Mouse (Mus musculus): Measurements from ENCODE around the gene Plxna4. TPM values are rescaled to one million over a fixed set of nuclear protein-coding genes. Genes with fewer than 3 reads are reported as not detected.

The Plxna4 gene
- total and polyA plus RNA-seq, 2 experiments from 2014 or later, result 10.1 to 43.4 TPM

DNA sequence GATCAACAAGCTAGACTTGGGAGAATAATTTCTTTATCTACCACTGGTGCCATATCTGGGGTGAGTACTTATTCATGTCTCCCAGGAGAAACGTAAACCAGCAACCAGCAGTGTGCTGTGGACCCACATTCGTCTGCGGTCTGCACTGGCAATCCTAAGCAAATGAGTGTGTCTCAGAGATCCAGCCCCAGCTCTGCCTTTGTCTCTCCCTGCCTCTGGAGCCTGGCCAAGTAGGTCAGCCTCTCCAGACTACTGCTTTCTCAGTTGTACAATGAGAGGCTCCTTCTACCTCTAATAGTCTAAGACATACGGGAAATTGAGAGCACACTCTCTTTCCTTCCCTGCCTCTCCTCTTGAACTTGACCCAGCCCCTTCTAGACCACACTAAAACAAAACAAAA, 316.5 kb downstream of the Plxna4 start:
- H3K4me2 ChIP-seq (ENCODE audit: low read depth, low read length), result no peak overlapping the region
- no peak for TF ChIP-seq CTCF (IDR thresholded peaks at IDR 0.05; ENCODE audit: low read depth)
- H3K27ac ChIP-seq, result peak overlapping the region; percentile 41; the same call in 1 of the 2 replicates
- peak; percentile 83; the same call in 1 of the 2 replicates for ATAC-seq
- H3K9me3 ChIP-seq (ENCODE audit: low read length), result no peaks in the 10 kb centered on the region
- H3K4me3 ChIP-seq (ENCODE audit: low read length), result no peak overlapping the region
- peaks cover 13% of the 10 kb centered on the region for H3K4me1 ChIP-seq (ENCODE audit: insufficient read depth, low read length)
- peak; percentile 75 for DNase-seq (ENCODE audit: low spot score)
- no peaks in the 10 kb centered on the region for H3K36me3 ChIP-seq (ENCODE audit: insufficient read depth, low read length)
- H3K9ac ChIP-seq (replicated peaks; ENCODE audit: low read length), result no peak overlapping the region
- 30% methylated on average over 4 of the region's 4 CpGs for WGBS
- H3K27me3 ChIP-seq (ENCODE audit: insufficient read depth, low read length), result no peaks in the 10 kb centered on the region

DNA sequence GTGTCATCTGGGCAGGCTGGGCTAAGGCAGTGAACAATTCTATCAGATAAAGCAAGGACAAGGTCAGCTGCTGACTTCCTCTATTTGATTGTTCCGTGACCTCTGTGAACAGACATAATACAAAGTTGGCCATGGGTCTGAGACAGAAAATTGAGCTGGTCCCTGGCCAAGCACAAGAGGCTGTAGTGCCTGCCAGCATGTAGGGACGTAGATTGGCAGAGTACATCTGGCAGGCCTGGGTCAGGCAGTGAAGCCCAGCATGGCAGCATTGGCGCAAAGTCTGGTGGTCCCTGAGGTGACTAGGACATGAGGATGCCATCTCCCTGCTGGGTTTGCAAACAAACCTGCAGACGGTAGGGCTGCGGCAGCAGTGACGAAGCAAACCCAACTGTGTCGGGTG, 321.9 kb downstream of the Plxna4 start:
- Histone ChIP-seq H3K4me3 (ENCODE audit: low read length) (no peak overlapping the region), H3K36me3 (ENCODE audit: insufficient read depth, low read length) (no peaks in the 10 kb centered on the region), H3K4me2 (ENCODE audit: low read depth, low read length) (no peak overlapping the region), H3K4me1 (ENCODE audit: insufficient read depth, low read length) (0 out of 2 replicates have a peak, but pooled peaks cover 11% of the 10 kb centered on the region), H3K9ac (replicated peaks; ENCODE audit: low read length) (no peak overlapping the region), H3K27ac (no peak overlapping the region), H3K27me3 (ENCODE audit: insufficient read depth, low read length) (no peaks in the 10 kb centered on the region), H3K9me3 (ENCODE audit: low read length) (no peaks in the 10 kb centered on the region)
- DNase-seq (ENCODE audit: low spot score) (no peak), ATAC-seq (no peak)
- 61% methylated on average over 7 of the region's 7 CpGs for WGBS
- no peak for TF ChIP-seq CTCF (IDR thresholded peaks at IDR 0.05; ENCODE audit: low read depth)

GRCm38 (mm10) chr6:32261339-32261738, 326.7 kb downstream of the Plxna4 start:
- ATAC-seq, result peak; percentile 96
- Histone ChIP-seq H3K4me3 (ENCODE audit: low read length) (no peak overlapping the region), H3K27ac (peak overlapping the region; percentile 27; the same call in 1 of the 2 replicates), H3K27me3 (ENCODE audit: insufficient read depth, low read length) (0 out of 2 replicates have a peak, but pooled peaks cover 5% of the 10 kb centered on the region), H3K9ac (replicated peaks; ENCODE audit: low read length) (no peak overlapping the region), H3K4me1 (ENCODE audit: insufficient read depth, low read length) (peaks cover 19% of the 10 kb centered on the region; the same call in 1 of the 2 replicates), H3K9me3 (ENCODE audit: low read length) (no peaks in the 10 kb centered on the region), H3K4me2 (ENCODE audit: low read depth, low read length) (no peak overlapping the region), H3K36me3 (ENCODE audit: insufficient read depth, low read length) (no peaks in the 10 kb centered on the region)
- peak; percentile 82 for DNase-seq (ENCODE audit: low spot score)
- WGBS, result 26% methylated on average over 3 of the region's 3 CpGs
- TF ChIP-seq CTCF (IDR thresholded peaks at IDR 0.05; ENCODE audit: low read depth), result no peak

DNA sequence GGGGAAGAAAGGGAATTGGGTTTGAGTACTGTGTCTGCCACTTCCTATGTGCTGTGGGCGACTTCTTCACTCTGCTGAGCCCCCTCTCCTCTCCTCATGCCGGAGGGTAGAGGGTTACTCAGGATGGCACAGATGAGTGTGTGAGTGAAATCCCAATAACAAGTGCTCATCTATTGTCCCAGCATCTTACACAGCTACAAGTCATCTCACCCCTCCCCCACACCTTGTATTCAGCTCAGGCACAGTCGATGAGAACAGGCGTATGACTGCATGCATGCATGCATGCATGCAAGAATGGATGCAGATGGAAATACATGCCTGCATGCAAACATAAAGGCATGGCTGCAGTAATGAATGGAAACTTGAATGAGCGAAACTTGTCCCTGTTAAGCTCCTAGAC, 327.7 kb downstream of the Plxna4 start:
- H3K4me3 ChIP-seq (ENCODE audit: low read length), result no peak overlapping the region
- DNase-seq (ENCODE audit: low spot score) (peak; percentile 32), ATAC-seq (no peak)
- H3K4me2 ChIP-seq (ENCODE audit: low read depth, low read length), result no peak overlapping the region
- no peak for TF ChIP-seq CTCF (IDR thresholded peaks at IDR 0.05; ENCODE audit: low read depth)
- 0 out of 2 replicates have a peak, but pooled peaks cover 5% of the 10 kb centered on the region for H3K27me3 ChIP-seq (ENCODE audit: insufficient read depth, low read length)
- H3K36me3 ChIP-seq (ENCODE audit: insufficient read depth, low read length), result no peaks in the 10 kb centered on the region
- no peak overlapping the region for H3K27ac ChIP-seq
- 66% methylated on average over 5 of the region's 5 CpGs for WGBS
- H3K4me1 ChIP-seq (ENCODE audit: insufficient read depth, low read length), result peaks cover 19% of the 10 kb centered on the region; the same call in 1 of the 2 replicates
- H3K9ac ChIP-seq (replicated peaks; ENCODE audit: low read length), result no peak overlapping the region
- H3K9me3 ChIP-seq (ENCODE audit: low read length), result no peaks in the 10 kb centered on the region

- Histone ChIP-seq H3K9me3 (ENCODE audit: low read length) (no peaks in the 10 kb centered on the region), H3K4me3 (ENCODE audit: low read length) (no peak overlapping the region), H3K9ac (replicated peaks; ENCODE audit: low read length) (no peak overlapping the region), H3K27ac (no peak overlapping the region), H3K4me1 (ENCODE audit: insufficient read depth, low read length) (peaks cover 1% of the 10 kb centered on the region; the same call in 1 of the 2 replicates), H3K27me3 (ENCODE audit: insufficient read depth, low read length) (0 out of 2 replicates have a peak, but pooled peaks cover 5% of the 10 kb centered on the region), H3K4me2 (ENCODE audit: low read depth, low read length) (no peak overlapping the region), H3K36me3 (ENCODE audit: insufficient read depth, low read length) (no peaks in the 10 kb centered on the region)
- no peak for DNase-seq (ENCODE audit: low spot score)
- TF ChIP-seq CTCF (IDR thresholded peaks at IDR 0.05; ENCODE audit: low read depth), result no peak
- 25% methylated on average over 2 of the region's 2 CpGs for WGBS
- ATAC-seq, result no peak
Observed at GRCm38 (mm10) chr6:32255191-32255590, 332.8 kb downstream of the Plxna4 start.

DNA sequence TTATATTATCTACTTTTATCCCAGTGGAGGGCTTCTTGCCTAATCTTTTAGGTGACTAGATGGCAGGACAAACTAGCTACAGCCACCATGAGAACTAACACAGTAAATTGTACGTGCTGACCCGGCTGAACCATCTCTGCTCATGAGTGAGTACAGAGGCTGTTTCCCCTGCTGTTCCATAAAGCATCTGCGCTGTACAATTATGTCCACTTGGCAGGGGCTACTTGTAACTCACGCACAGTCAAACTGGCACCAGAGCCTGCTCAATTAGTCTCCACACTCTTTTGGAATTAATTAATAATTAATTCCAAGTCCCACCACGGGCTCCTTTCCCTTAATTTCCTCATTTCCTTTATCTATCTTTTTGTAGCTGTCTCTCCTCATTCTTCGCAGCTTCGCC, 335.8 kb downstream of the Plxna4 start:
- ATAC-seq, result 0 out of 2 replicates have a peak, but pooled peaks have one; percentile 51
- no peaks in the 10 kb centered on the region for H3K9me3 ChIP-seq (ENCODE audit: low read length)
- peak; percentile 61 for DNase-seq (ENCODE audit: low spot score)
- H3K4me3 ChIP-seq (ENCODE audit: low read length), result no peak overlapping the region
- H3K27me3 ChIP-seq (ENCODE audit: insufficient read depth, low read length), result no peaks in the 10 kb centered on the region
- H3K27ac ChIP-seq, result no peak overlapping the region
- WGBS, result 41% methylated on average over 7 of the region's 7 CpGs
- no peaks in the 10 kb centered on the region for H3K4me1 ChIP-seq (ENCODE audit: insufficient read depth, low read length)
- no peak for TF ChIP-seq CTCF (IDR thresholded peaks at IDR 0.05; ENCODE audit: low read depth)
- no peaks in the 10 kb centered on the region for H3K36me3 ChIP-seq (ENCODE audit: insufficient read depth, low read length)
- no peak overlapping the region for H3K4me2 ChIP-seq (ENCODE audit: low read depth, low read length)
- no peak overlapping the region for H3K9ac ChIP-seq (replicated peaks; ENCODE audit: low read length)

GRCm38 (mm10) chr6:32251674-32252073, 336.3 kb downstream of the Plxna4 start:
- no peak for TF ChIP-seq CTCF (IDR thresholded peaks at IDR 0.05; ENCODE audit: low read depth)
- ATAC-seq, result no peak
- Histone ChIP-seq H3K27me3 (ENCODE audit: insufficient read depth, low read length) (no peaks in the 10 kb centered on the region), H3K4me3 (ENCODE audit: low read length) (no peak overlapping the region), H3K4me1 (ENCODE audit: insufficient read depth, low read length) (no peaks in the 10 kb centered on the region), H3K4me2 (ENCODE audit: low read depth, low read length) (no peak overlapping the region), H3K27ac (no peak overlapping the region), H3K9ac (replicated peaks; ENCODE audit: low read length) (no peak overlapping the region), H3K9me3 (ENCODE audit: low read length) (no peaks in the 10 kb centered on the region), H3K36me3 (ENCODE audit: insufficient read depth, low read length) (no peaks in the 10 kb centered on the region)
- WGBS, result 74% methylated on average over 10 of the region's 10 CpGs
- no peak for DNase-seq (ENCODE audit: low spot score)
